28 mouse cellular contexts compared by ENCODE assay signal in genomic region chr9:35543099-35543860, GRCm38 (mm10). TPM values are rescaled to one million over a fixed set of nuclear protein-coding genes. Genes with fewer than 3 reads are reported as not detected.
"Had no signal": no experiment of that assay in that cellular context is flagged by ENCODE, and none has a peak within 500 bp of the region (broad histone marks: within the 10 kb centered on the region; RNA-seq: fewer than 3 reads in every experiment).

No protein-coding gene starts in this region.

- H3K27ac ChIP-seq: limb, embryonic 12.5 days; limb, embryonic 15.5 days; liver, embryonic 14.5 days; macrophage; midbrain, embryonic 13.5 days; neural tube, embryonic 13.5 days; stomach, embryonic 15.5 days had no signal

- ATAC-seq: liver, postnatal 0 days; lung, postnatal 0 days; midbrain, embryonic 13.5 days had no signal

- H3K4me1 ChIP-seq: midbrain, embryonic 13.5 days; stomach, embryonic 15.5 days had no signal

- H3K9me3 ChIP-seq: limb, embryonic 12.5 days; limb, embryonic 15.5 days; megakaryocyte, embryonic 14.5 days; midbrain, embryonic 13.5 days; neural tube, embryonic 13.5 days; stomach, embryonic 15.5 days had no signal

- DNase-seq: kidney, adult 18-20 months; kidney, adult 9 months; kidney, postnatal 14 days; kidney, postnatal 4 days; left cerebral cortex, postnatal 4 days; liver, postnatal 0 days; lung, embryonic 14.5 days; retina, postnatal 1 day; right cerebral cortex, postnatal 25 days; spleen, adult 18-20 months; thymus, postnatal 25 days had no signal

- H3K4me2 ChIP-seq: limb, embryonic 12.5 days; limb, embryonic 15.5 days; liver, embryonic 11.5 days; lung, embryonic 14.5 days; midbrain, embryonic 13.5 days; neural tube, embryonic 13.5 days; stomach, embryonic 15.5 days had no signal

- H3K9ac ChIP-seq: limb, embryonic 12.5 days; limb, embryonic 15.5 days; liver, embryonic 14.5 days; liver, postnatal 0 days; lung, embryonic 14.5 days; midbrain, embryonic 13.5 days; neural tube, embryonic 13.5 days; stomach, embryonic 15.5 days had no signal

- H3K27me3 ChIP-seq: limb, embryonic 15.5 days; neural tube, embryonic 13.5 days; stomach, embryonic 15.5 days had no signal

- H3K36me3 ChIP-seq: limb, embryonic 12.5 days; limb, embryonic 15.5 days; stomach, embryonic 15.5 days had no signal

- H3K4me3 ChIP-seq: limb, embryonic 12.5 days; limb, embryonic 15.5 days; megakaryocyte, embryonic 14.5 days; midbrain, embryonic 13.5 days; neural tube, embryonic 13.5 days; stomach, embryonic 15.5 days had no signal

RNA-seq across cellular contexts. Expression of gene Ddx25, which starts 15.0 kb away (rescaled TPM):
- polyA plus RNA-seq: macrophage had no signal

RNA-seq across cellular contexts. Expression of gene Gm1113, which starts 25.2 kb away (rescaled TPM):
- total RNA-seq: layer of hippocampus, adult 18-20 months; layer of hippocampus, postnatal 14 days; left cerebral cortex, adult 8-10 months; left cerebral cortex, postnatal 14 days; left cerebral cortex, postnatal 4 days; midbrain, postnatal 0 days; neutrophil, adult 5-6 weeks had no signal
- polyA plus RNA-seq: kidney, embryonic 16.5 days; limb, embryonic 12.5 days; limb, embryonic 15.5 days; liver, embryonic 11.5 days; liver, embryonic 14.5 days; liver, postnatal 0 days; lung, embryonic 14.5 days; lung, postnatal 0 days; macrophage; midbrain, embryonic 13.5 days; midbrain, postnatal 0 days; neural tube, embryonic 13.5 days; stomach, embryonic 15.5 days had no signal

RNA-seq across cellular contexts. Expression of gene Pate2, which starts 26.8 kb away (rescaled TPM):
- total RNA-seq: neutrophil, adult 5-6 weeks had no signal
- polyA plus RNA-seq: macrophage had no signal
